Mouse (Mus musculus) CD4-positive, CD25-positive, alpha-beta regulatory T cell (primary cell): ENCODE data around the gene Rhno1. TPM values are rescaled to one million over a fixed set of nuclear protein-coding genes. Genes with fewer than 3 reads are reported as not detected.

ENCODE experiments used
- polyA plus RNA-seq: library from polyadenylated mRNA; unstranded; fragments of 100-300 nt; shearing (Covaris generic); gene quantifications from one replicate; pipeline ENCODE4 v1.2.1, GENCODE M21; 2017

Gene Rhno1
- polyA plus RNA-seq, result 61.2 TPM

DNA sequence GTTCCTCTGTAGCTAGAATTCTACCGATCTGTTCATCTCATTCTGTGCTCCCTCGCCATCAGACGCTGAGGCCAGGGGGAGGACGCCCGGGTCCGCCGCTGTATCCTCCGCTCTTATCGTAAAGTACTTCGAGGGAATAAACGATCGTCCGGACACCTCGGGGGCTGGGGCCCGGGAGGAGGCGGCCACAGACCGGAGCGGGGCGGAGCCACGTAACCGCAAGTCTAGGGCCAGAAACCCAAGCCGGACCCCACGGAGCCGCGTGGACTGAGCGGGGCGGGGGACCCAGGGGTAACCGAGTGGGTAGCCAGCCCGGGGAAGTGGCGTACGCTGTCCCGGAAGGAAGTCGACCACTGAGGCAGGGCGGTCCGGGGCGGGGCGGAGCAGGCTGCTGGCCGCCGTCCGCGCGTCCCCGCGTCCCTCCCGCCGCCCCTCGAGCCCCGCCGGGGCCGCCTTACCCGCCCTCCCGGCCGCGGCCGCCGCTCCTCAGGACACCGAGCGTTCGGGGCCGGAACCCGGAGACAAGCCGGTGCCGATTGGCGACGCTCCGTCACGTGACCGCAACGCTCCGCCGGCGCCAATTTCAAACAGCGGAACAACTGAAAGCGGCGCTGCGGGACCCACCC is at the start of gene Rhno1, which contains the start of gene Foxm1:
Gene Rhno1 (minus strand): TSS at position 531 of the 626 bp plus-strand sequence.
Gene Foxm1 (plus strand): TSS at position 587 of the 626 bp plus-strand sequence.

GRCm38 (mm10) chr6:128398996-128399395 is 36.3 kb upstream of the Rhno1 start, which contains the start of gene Nrip2:
Nrip2 (plus strand) TSS chr6:128399296.

DNA sequence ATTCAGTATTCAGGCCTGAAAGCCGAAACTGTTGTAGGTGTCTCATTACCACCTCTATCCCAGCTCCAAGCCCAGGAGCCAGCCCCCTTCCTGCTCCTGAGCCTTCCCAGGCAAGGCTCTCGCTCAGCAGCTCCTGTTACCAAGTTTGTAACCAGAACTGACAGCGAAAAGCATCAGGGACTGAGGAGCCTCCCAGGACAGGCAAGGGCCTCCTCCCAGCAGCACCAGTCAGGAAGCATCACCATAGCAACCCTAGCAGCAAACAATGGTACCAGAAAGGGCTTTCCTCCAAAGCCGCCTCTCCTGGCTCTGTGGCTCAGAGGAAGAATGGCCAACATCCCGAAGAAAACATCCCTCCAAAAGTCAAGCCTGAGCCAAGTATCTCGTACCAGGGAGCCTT is 12.5 kb upstream of the Rhno1 start, which contains the start of the genes Tex52 and Gm44596:
Gene Tex52 (plus strand): TSS at position 265 of the 400 bp plus-strand sequence.
Gene Gm44596 (plus strand): TSS at position 312 of the 400 bp plus-strand sequence.

DNA sequence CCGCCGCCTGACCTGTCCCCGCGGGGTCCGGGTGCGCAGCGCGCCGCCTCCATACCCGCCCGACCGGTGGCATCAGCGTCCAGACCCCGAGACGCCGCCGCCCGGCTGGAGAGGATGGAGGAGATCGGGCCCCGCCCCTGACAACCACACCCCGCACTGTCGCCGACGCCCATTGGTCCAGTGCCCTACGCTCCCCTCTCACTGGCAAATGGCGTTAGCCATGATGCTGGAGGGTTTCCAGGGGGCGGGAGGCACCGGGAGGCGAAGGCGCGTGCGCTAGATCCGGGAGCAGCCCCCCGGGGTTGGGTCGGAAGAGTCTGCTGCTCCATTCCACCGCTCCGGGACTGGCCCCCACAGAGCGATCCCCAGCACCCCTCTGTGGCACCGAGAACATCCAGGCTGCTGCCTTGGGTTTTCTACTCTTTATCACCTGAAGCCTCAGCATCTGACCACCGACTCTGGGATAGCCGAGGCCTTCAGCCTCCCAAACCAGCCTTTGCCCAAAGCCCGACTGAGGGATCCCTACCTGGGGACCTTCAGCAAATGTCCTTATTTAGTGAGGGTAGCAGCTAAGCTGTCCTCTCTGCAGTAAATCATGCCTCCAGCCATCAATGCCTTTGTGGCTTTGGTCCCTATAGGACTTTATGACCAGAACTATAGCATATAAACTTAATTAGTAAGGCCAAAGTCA is 6.8 kb downstream of the Rhno1 start, which contains the start of gene Tulp3:
Gene Tulp3 (minus strand): TSS at position 126 of the 691 bp plus-strand sequence.

Other genes starting within 250 kb of the Rhno1 start
- 7.7 TPM for gene Tspan9, start 219.3 kb downstream of the Rhno1 start, polyA plus RNA-seq
- not detected for gene Tead4, start 62.1 kb downstream of the Rhno1 start, polyA plus RNA-seq
- 1.3 TPM for gene Tulp3, start 7.1 kb downstream of the Rhno1 start, polyA plus RNA-seq
- gene Foxm1, start 56 bp upstream of the Rhno1 start, polyA plus RNA-seq, result 3.7 TPM
- not detected for gene Tex52, start 12.5 kb upstream of the Rhno1 start, polyA plus RNA-seq
- gene Gm44596, start 12.6 kb upstream of the Rhno1 start, polyA plus RNA-seq, result not detected
- gene Nrip2, start 36.4 kb upstream of the Rhno1 start, polyA plus RNA-seq, result 1.4 TPM
- gene Itfg2, start 62.0 kb upstream of the Rhno1 start, polyA plus RNA-seq, result 38.7 TPM
- gene Fkbp4, start 75.8 kb upstream of the Rhno1 start, polyA plus RNA-seq, result 155 TPM
- not detected for gene Pzp, start 163.8 kb upstream of the Rhno1 start, polyA plus RNA-seq
- gene A2ml1, start 218.7 kb upstream of the Rhno1 start, polyA plus RNA-seq, result 0.22 TPM